Comparison of ENCODE assay signal across 26 mouse cellular contexts in genomic region chr7:75959903-75960620, GRCm38 (mm10).
A peak's percentile ranks its signal among the peaks of the same experiment; 100 is the strongest.
DNase-seq lines count a peak whose midpoint lies in the region; ATAC-seq lines count a peak whose summit lies in the region.
"Had no signal": no experiment of that assay in that cellular context is flagged by ENCODE, and none has a peak within 500 bp of the region (broad histone marks: within the 10 kb centered on the region; RNA-seq: fewer than 3 reads in every experiment).

No protein-coding gene starts in this region.

- no peaks in the 10 kb centered on the region for H3K4me1 ChIP-seq in forebrain, embryonic 11.5 days (replicated peaks; ENCODE audit: control insufficient read depth, insufficient read depth, low read length)
- H3K4me1 ChIP-seq in forebrain, embryonic 12.5 days = no peaks in the 10 kb centered on the region
- no peaks in the 10 kb centered on the region for H3K4me1 ChIP-seq in forebrain, embryonic 14.5 days (ENCODE audit: control insufficient read depth, insufficient read depth, low read length)
- H3K4me1 ChIP-seq: embryonic facial prominence, embryonic 12.5 days; limb, embryonic 12.5 days; stomach, embryonic 15.5 days had no signal

- H3K27me3 ChIP-seq in forebrain, embryonic 11.5 days (ENCODE audit: control insufficient read depth, insufficient read depth, low read length) = no peaks in the 10 kb centered on the region
- no peaks in the 10 kb centered on the region for H3K27me3 ChIP-seq in forebrain, embryonic 12.5 days
- H3K27me3 ChIP-seq in forebrain, embryonic 14.5 days (replicated peaks; ENCODE audit: control insufficient read depth, insufficient read depth, low read length) = no peaks in the 10 kb centered on the region
- H3K27me3 ChIP-seq: embryonic facial prominence, embryonic 12.5 days; limb, embryonic 12.5 days; stomach, embryonic 15.5 days had no signal

- H3K36me3 ChIP-seq in forebrain, embryonic 11.5 days (ENCODE audit: control insufficient read depth, insufficient read depth, low read length) = no peaks in the 10 kb centered on the region
- H3K36me3 ChIP-seq in forebrain, embryonic 12.5 days (replicated peaks) = no peaks in the 10 kb centered on the region
- H3K36me3 ChIP-seq in forebrain, embryonic 14.5 days (ENCODE audit: control insufficient read depth, insufficient read depth, low read length) = no peaks in the 10 kb centered on the region
- H3K36me3 ChIP-seq: embryonic facial prominence, embryonic 12.5 days; limb, embryonic 12.5 days; stomach, embryonic 15.5 days had no signal

- no peak for ATAC-seq in forebrain, embryonic 11.5 days (replicated peaks; ENCODE audit: low FRiP score)
- ATAC-seq in forebrain, embryonic 12.5 days (ENCODE audit: low FRiP score) = no peak
- no peak for ATAC-seq in forebrain, embryonic 14.5 days
- ATAC-seq: liver, postnatal 0 days; lung, postnatal 0 days; midbrain, embryonic 16.5 days had no signal

- no peak overlapping the region for H3K27ac ChIP-seq in forebrain, embryonic 11.5 days (ENCODE audit: low read depth, low read length)
- no peak overlapping the region for H3K27ac ChIP-seq in forebrain, embryonic 12.5 days
- no peak overlapping the region for H3K27ac ChIP-seq in forebrain, embryonic 14.5 days (ENCODE audit: low read depth, low read length)
- H3K27ac ChIP-seq: embryonic facial prominence, embryonic 12.5 days; gastrocnemius, adult 2 months; kidney, postnatal 0 days; limb, embryonic 12.5 days; macrophage; stomach, embryonic 15.5 days had no signal

- H3K4me2 ChIP-seq in forebrain, embryonic 11.5 days (ENCODE audit: low read depth, low read length, severe bottlenecking) = no peak overlapping the region
- no peak overlapping the region for H3K4me2 ChIP-seq in forebrain, embryonic 12.5 days
- no peak overlapping the region for H3K4me2 ChIP-seq in forebrain, embryonic 14.5 days (ENCODE audit: low read length)
- H3K4me2 ChIP-seq: embryonic facial prominence, embryonic 12.5 days; heart, embryonic 11.5 days; limb, embryonic 12.5 days; liver, embryonic 11.5 days; stomach, embryonic 15.5 days had no signal

- H3K9me3 ChIP-seq in forebrain, embryonic 11.5 days (ENCODE audit: control insufficient read depth, low read length) = no peaks in the 10 kb centered on the region
- no peaks in the 10 kb centered on the region for H3K9me3 ChIP-seq in forebrain, embryonic 12.5 days
- no peaks in the 10 kb centered on the region for H3K9me3 ChIP-seq in forebrain, embryonic 14.5 days (replicated peaks; ENCODE audit: control insufficient read depth, low read length)
- H3K9me3 ChIP-seq: embryonic facial prominence, embryonic 12.5 days; limb, embryonic 12.5 days; stomach, embryonic 15.5 days had no signal

- WGBS in forebrain, embryonic 11.5 days = 84% methylated on average over 14 of the region's 14 CpGs
- 90% methylated on average over 14 of the region's 14 CpGs for WGBS in forebrain, embryonic 12.5 days
- 83% methylated on average over 14 of the region's 14 CpGs for WGBS in forebrain, embryonic 14.5 days

- H3K4me3 ChIP-seq in forebrain, embryonic 11.5 days (ENCODE audit: low read depth, low read length) = no peak overlapping the region
- H3K4me3 ChIP-seq in forebrain, embryonic 12.5 days (replicated peaks) = no peak overlapping the region
- no peak overlapping the region for H3K4me3 ChIP-seq in forebrain, embryonic 14.5 days (ENCODE audit: low read depth, low read length)
- H3K4me3 ChIP-seq: embryonic facial prominence, embryonic 12.5 days; gastrocnemius, adult 2 months; limb, embryonic 12.5 days; stomach, embryonic 15.5 days had no signal

- peak; percentile 21 for DNase-seq in forebrain, embryonic 11.5 days (ENCODE audit: low spot score)
- DNase-seq in layer of hippocampus, adult 11-12 months (ENCODE audit: low spot score) = peak; percentile 17
- DNase-seq in layer of hippocampus, adult 9-10 months (ENCODE audit: low spot score) = no peak
- DNase-seq in forebrain, embryonic 14.5 days (ENCODE audit: low spot score) = peak; percentile 39
- peak; percentile 20 for DNase-seq in layer of hippocampus, adult 9-11 months
- DNase-seq in gastrocnemius, postnatal 10 days = no peak
- no peak for DNase-seq in embryo, embryonic 10 days (ENCODE audit: low spot score)
- DNase-seq: adrenal gland, adult 2 months; cerebellum, adult 18-20 months; gastrocnemius, adult 2 months; kidney, adult 2 months; liver, postnatal 0 days; right cerebral cortex, adult 18-20 months; right cerebral cortex, postnatal 4 days; thymus, adult 2 months; thymus, postnatal 4 days had no signal

- H3K9ac ChIP-seq in forebrain, embryonic 11.5 days (ENCODE audit: low read length) = no peak overlapping the region
- H3K9ac ChIP-seq in forebrain, embryonic 12.5 days = no peak overlapping the region
- H3K9ac ChIP-seq in forebrain, embryonic 14.5 days (ENCODE audit: low read length) = no peak overlapping the region
- H3K9ac ChIP-seq: embryonic facial prominence, embryonic 12.5 days; limb, embryonic 12.5 days; liver, postnatal 0 days; stomach, embryonic 15.5 days had no signal

Comparison
In these comparisons a context has a peak if more than half of its experiments do, and no peak if none do; other contexts are left out.
1. DNase-seq: peak in forebrain, embryonic 11.5 days (single experiment), layer of hippocampus, adult 11-12 months (single experiment), forebrain, embryonic 14.5 days (single experiment) and layer of hippocampus, adult 9-11 months (single experiment); none in layer of hippocampus, adult 9-10 months (single experiment), gastrocnemius, postnatal 10 days (single experiment) and embryo, embryonic 10 days (single experiment).